Mouse (Mus musculus): Measurements from ENCODE around the gene Tgfa.

DNA sequence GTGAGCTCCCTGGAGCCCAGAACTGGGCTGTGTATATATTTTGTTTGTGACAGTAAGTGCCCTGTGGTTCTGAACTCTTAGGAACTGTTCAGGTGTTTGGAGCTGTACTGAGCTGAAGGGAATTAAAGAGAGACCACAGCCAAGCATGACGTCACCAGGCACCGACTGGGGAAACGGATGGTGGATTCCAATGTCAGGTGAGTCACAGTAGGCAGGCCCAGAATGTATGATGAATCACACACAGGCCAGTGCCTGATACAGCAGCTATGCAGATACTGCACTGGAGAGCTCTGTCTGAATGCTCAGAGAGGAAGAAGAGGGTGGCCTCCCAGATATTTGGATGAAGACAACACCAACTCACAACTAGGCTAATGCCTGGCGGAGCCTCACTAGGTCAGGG, 123.8 kb downstream of the Tgfa start:
- no peak for TF ChIP-seq EP300 (IDR thresholded peaks at IDR 0.05; ENCODE audit: low read depth)
- TF ChIP-seq CTCF (IDR thresholded peaks at IDR 0.05; ENCODE audit: low read depth): no peak
